Mouse (Mus musculus): Measurements from ENCODE around the gene Rbp4. TPM values are rescaled to one million over a fixed set of nuclear protein-coding genes. Genes with fewer than 3 reads are reported as not detected.
A peak's percentile ranks its signal among the peaks of the same experiment; 100 is the strongest.

Gene Rbp4
- 10 to 100 TPM; 23.7 to 23.9 TPM for total RNA-seq (2021)
- long read RNA-seq, experiment 1, transcript Rbp4-202 (6 exons, 937 nt) = major isoform, 15 of 62 reads
- long read RNA-seq, experiment 1, partial matches to known transcripts = 3 of 62 reads
- long read RNA-seq, experiment 1, other reads (novel, unspliced or antisense) = 43 of 62 reads
- long read RNA-seq, experiment 2, transcript Rbp4-202 (6 exons, 937 nt) = major isoform, 9 of 22 reads
- long read RNA-seq, experiment 2, partial matches to known transcripts = 1 of 22 reads
- long read RNA-seq, experiment 2, other reads (novel, unspliced or antisense) = 12 of 22 reads

DNA sequence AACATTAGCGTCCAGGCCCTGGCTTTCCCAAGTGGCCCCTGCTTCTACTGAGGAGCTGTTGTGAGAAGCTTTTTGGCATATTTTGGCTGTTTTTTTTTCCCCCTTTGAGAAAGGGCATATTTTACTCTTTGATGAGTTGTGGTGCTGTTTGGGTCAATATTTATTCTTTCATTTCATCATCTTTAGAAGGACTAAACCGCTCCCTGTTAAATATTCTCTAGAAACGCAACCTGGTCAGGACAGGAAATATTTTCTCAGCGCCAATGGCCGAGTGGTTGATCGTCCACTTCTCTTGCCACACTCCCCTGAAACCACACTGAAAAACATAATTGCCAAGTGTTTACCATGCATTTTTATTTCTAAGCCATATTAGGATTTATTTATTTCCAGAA lies at the start of gene Rbp4:
Rbp4 (minus strand) TSS at position 63 of the 392 bp plus-strand sequence.
- Histone ChIP-seq H3K4me3 (peak within 1 kb of the TSS; percentile 48), H3K27ac (peak within 1 kb of the TSS; percentile 74)
- TF ChIP-seq CTCF (IDR thresholded peaks at IDR 0.05) = no peak
- no peak for DNase-seq (ENCODE audit: extremely low spot score in 1 of 2, low spot score in 2 of 2)
- intact Hi-C loops (cut with DNase I) = loop anchor here (2.0 kb wide), 1 partner anchor 34 kb away; no protein-coding TSS in a partner anchor

DNA sequence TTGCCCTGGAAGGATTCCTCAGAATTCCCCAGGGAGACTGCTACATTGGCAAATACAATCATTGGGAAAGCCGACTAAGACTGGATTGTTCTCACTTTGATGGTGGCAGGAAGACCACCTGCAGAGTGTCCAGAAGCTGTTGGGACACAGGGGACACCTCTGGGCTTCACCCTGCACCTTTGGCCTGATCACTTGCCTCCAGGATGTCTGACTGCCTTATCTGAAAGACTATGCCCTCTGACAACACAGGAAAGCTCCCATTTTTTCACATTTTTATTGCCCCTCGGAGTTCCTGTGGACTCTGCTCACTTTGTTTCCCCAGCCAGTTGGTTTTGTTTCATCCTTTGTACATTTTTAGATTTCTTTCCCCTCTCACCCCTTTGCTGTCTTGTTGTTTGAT lies 39.6 kb upstream of the Rbp4 start:
- no peak for DNase-seq (ENCODE audit: extremely low spot score in 1 of 2, low spot score in 2 of 2)
- no peak for TF ChIP-seq CTCF (IDR thresholded peaks at IDR 0.05)
- no peak overlapping the region for H3K4me3 ChIP-seq
- intact Hi-C loops (cut with DNase I) = no loop called here
- H3K27ac ChIP-seq = no peak overlapping the region

DNA sequence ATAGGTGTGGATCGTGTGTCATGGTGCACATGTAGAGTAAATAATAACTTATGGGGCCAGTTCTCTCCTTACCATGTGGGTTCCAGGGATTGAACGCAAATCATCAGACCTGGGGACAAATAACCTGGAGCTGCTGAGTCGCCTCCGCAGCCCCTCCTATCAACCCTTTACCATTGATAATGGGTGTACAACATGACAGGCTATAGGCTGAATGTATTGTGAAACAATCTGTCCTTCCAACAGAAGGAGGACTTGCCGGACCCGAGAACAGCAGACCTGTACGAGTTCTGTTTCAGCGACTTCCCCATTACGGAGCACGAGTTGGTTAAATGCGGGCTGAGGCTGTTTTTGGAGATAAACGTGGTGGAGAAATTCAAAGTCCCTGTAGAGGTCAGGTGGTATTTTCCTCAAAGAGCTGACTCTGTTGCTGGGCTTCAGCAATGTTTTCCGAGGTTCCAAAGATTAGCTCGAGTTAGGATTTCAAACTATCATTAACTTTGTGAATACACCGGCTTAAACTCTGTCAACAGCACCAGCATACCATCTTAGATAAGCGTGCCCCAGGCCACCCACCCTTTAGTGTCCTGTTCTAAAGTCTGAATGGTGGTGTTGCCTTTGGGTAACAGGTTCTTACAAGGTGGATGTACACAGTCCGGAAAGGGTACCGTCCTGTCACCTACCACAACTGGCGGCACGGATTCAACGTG lies 36.7 kb upstream of the Rbp4 start:
- DNase-seq (ENCODE audit: extremely low spot score in 1 of 2, low spot score in 2 of 2) = no peak
- no peak overlapping the region for H3K27ac ChIP-seq
- TF ChIP-seq CTCF (IDR thresholded peaks at IDR 0.05) = no peak
- intact Hi-C loops (cut with DNase I) = no loop called here
- H3K4me3 ChIP-seq = no peak overlapping the region

DNA sequence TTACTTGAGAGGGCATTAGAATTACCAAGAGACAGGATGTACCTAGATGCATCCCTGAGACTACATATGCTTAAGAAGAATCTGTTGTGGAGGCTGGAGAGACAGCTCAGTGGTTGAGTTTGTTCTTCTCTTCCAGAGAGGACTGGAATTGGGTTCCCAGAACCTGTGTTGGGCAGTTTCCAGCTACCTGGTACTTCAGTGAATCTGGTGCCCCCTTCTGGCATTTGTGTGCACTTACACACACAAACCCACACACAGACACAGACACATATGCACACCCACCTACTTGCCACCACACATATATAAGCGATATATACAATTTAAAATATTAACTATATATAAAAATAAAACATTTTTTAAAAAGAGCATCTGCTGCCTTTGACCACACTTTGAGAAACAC lies 31.2 kb upstream of the Rbp4 start:
- Histone ChIP-seq H3K4me3 (no peak overlapping the region), H3K27ac (no peak overlapping the region)
- no peak for DNase-seq (ENCODE audit: extremely low spot score in 1 of 2, low spot score in 2 of 2)
- intact Hi-C loops (cut with DNase I) = loop anchor here (5.0 kb wide), 1 partner anchor 164 kb away; no protein-coding TSS in a partner anchor
- TF ChIP-seq CTCF (IDR thresholded peaks at IDR 0.05) = peak; percentile 20

DNA sequence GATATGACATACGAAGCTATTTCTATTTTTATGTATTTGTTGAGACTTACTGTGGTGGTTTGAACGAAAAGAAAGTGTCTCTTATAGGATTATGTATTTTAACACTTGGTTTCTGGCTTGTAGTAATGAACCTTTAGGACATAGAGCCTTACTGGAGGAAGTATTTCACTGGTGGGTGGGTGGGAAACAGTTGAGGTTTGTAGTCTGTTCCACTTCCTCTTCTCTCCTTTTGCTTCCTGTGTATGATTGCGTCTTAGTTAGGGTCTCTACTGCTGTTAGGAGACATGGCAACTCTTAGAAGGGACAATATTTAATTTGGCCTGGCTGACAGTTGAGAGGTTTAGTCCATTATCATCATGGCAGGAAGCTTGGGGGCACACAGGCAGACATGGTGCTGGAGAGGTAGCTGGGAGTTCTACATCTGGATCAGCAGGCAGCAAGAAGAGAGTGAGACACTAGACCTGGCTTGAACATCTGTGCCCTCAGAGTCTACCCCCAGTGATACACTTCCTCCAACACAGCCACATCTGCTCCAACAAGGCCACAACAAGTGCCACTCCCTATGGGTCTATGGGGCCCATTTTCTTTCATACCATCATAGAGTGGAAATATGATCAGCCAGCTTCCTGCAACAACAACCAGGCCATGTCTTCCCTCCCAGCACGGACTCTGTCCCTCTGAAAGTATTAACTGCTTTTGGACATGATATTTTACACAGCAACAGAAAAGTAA lies 18.6 kb upstream of the Rbp4 start:
- Histone ChIP-seq H3K27ac (no peak overlapping the region), H3K4me3 (no peak overlapping the region)
- intact Hi-C loops (cut with DNase I) = no loop called here
- no peak for TF ChIP-seq CTCF (IDR thresholded peaks at IDR 0.05)
- DNase-seq (ENCODE audit: extremely low spot score in 1 of 2, low spot score in 2 of 2) = no peak

DNA sequence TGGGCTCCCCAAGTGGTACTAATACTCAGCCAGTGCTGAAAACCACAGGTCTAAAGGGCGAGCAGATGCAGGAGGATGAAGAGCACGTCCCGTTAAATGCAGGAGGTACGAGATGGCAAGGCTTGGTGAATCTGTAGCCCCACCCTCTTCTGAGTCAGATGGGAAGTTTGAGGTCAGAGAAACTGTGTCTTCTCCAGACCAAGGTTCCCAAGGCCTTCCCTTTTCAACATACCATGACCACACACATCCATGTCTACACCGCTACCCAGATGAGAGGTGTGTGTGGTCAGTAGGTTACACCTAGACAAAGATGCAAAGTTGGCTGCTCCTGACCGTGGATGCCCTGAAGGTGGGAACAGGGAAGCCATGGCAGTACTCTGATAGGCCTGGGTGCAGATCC lies 9.7 kb upstream of the Rbp4 start:
- intact Hi-C loops (cut with DNase I) = no loop called here
- TF ChIP-seq CTCF (IDR thresholded peaks at IDR 0.05) = no peak
- Histone ChIP-seq H3K4me3 (no peak overlapping the region), H3K27ac (no peak overlapping the region)
- no peak for DNase-seq (ENCODE audit: extremely low spot score in 1 of 2, low spot score in 2 of 2)

DNA sequence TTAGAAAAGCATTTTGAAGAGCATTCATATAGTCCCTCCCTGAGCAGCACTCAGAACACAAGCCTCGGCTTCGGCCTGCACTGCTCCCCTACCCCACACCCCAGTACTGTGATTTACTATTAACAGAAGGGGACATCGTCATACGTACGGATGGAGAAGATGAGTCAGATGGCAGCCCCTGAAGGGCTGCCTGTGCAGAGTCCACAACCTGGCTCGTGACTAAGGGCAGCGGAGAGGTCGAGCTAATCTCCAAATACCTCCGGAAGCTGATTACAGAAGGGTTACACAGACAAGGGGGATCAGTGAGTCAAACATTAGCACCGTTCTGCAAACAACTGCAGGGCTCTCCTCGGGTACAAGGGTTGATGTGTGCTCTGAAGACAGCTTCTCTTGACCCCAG lies 8.9 kb upstream of the Rbp4 start:
- Histone ChIP-seq H3K4me3 (no peak overlapping the region), H3K27ac (no peak overlapping the region)
- intact Hi-C loops (cut with DNase I) = no loop called here
- no peak for DNase-seq (ENCODE audit: extremely low spot score in 1 of 2, low spot score in 2 of 2)
- no peak for TF ChIP-seq CTCF (IDR thresholded peaks at IDR 0.05)

DNA sequence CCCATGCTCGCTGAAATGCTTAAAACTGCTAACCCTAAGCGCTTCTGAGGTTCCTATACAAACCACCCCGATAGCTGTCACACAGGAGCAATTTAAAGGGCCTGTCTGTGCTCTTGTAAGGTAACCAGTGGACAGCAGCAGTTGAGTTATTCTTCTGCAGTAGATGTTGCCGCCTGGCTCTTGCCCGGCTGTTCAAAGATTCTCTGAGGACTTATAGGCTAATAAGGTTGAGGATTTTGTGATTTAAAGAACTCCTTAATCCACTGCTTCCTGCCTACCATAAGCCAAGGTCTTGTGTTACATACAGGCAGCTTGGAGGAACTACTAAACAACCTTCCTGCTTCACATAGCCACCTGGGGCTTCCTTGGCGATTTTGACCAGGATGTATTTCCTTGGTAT lies 7.4 kb upstream of the Rbp4 start, which contains the start of gene Pde6c:
Pde6c (plus strand) TSS at position 301 of the 400 bp plus-strand sequence.
- Histone ChIP-seq H3K27ac (no peak within 1 kb of the TSS), H3K4me3 (no peak within 1 kb of the TSS)
- TF ChIP-seq CTCF (IDR thresholded peaks at IDR 0.05) = no peak
- intact Hi-C loops (cut with DNase I) = no loop called here
- no peak for DNase-seq (ENCODE audit: extremely low spot score in 1 of 2, low spot score in 2 of 2)

DNA sequence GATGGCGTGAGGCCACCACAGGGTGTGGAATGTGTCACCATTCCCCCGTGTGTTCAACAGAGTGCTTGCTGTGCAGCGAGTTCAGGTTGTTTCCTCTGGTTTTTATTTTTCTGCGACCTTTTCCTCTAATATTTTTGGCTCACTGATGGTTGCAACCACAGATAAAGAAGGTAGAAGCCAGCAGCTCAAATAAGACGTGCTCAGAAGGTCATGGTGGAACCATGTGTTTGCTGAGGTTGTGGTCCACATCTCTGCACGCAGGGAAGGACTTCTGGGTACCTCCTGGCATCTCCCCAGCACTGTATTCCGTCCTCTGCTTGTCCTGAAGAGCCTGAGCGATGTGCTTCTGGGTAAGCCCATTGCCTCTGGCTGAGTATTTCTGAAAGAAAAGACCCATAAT lies 1.6 kb upstream of the Rbp4 start:
- TF ChIP-seq CTCF (IDR thresholded peaks at IDR 0.05) = no peak
- intact Hi-C loops (cut with DNase I) = no loop called here
- no peak for DNase-seq (ENCODE audit: extremely low spot score in 1 of 2, low spot score in 2 of 2)
- Histone ChIP-seq H3K27ac (no peak overlapping the region), H3K4me3 (no peak overlapping the region)

DNA sequence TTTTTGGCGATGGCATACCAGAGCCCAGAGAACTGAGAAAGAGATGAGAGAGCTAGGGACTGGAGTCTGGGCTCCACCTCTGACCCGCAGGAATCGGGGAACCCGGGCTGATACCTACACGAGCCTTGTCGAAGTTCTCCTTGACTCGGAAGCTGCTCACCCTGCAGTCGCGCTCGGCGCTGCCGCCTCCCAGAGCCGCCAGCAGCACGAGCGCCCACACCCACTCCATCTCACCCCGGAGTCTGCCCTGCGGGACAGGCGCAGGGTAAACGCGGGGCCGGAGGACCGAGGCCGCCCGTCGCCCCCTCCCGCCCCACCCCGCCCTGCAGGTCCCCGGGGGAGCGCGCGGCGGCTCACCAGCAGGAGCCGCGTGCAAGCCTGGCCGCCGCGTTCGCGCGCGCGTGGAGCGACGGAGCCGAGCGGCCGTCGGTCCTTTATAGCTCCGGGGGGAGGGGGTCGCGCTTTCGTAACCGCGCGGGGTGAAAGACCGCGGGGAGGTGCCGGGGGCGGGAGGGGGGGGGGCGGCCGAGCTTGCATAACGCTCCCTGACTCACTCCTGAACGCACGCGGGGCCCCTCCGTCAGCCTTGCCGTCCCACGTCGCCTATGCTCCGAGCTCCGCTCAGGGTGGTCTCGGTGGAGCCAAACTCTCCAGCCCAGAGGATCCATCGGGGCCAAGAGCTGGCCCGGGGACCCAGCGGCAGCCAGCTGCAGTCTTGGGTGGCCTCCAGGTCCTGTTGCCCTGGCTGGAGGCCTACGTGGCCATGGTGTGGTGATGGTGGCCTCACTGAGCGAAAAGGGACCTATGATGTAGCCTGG lies 471 bp downstream of the Rbp4 start:
- intact Hi-C loops (cut with DNase I) = loop anchor here (2.0 kb wide), 1 partner anchor 34 kb away; no protein-coding TSS in a partner anchor
- peak; percentile 35 to 41 for DNase-seq (ENCODE audit: extremely low spot score in 1 of 2, low spot score in 2 of 2)
- H3K27ac ChIP-seq = peak overlapping the region; percentile 74
- TF ChIP-seq CTCF (IDR thresholded peaks at IDR 0.05) = no peak
- peak overlapping the region; percentile 48 for H3K4me3 ChIP-seq

DNA sequence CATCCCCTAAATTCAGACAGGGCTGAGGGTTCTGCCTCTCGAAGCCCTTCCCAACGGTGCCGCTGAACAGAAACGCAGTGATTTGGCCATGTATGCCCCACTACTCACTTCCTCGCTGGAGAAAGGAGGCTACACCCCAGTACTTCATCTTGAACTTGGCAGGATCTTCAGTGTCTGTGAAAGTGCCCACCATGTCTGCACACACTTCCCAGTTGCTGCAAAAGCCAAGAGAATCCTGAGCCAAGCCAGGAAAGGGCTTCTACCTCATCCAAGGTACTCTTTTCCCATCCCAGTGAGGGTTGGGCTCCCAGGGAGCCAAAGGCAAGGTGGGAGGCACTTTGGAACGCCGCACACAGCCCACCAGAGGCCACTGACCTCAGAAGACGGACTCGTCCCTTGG lies 1.2 kb downstream of the Rbp4 start:
- no peak for TF ChIP-seq CTCF (IDR thresholded peaks at IDR 0.05)
- Histone ChIP-seq H3K4me3 (peak overlapping the region; percentile 48), H3K27ac (no peak overlapping the region)
- intact Hi-C loops (cut with DNase I) = loop anchor here (2.0 kb wide), 1 partner anchor 35 kb away; no protein-coding TSS in a partner anchor
- DNase-seq (ENCODE audit: extremely low spot score in 1 of 2, low spot score in 2 of 2) = no peak

All from left cerebral cortex, adult 2 months (tissue).